Mouse (Mus musculus) right cerebral cortex, postnatal 10 days (tissue): ENCODE data around the gene Stap2.
A peak's percentile ranks its signal among the peaks of the same experiment; 100 is the strongest.

ENCODE experiments used
- DNase-seq, 2 experiments: peaks; one replicate each; pipeline ENCODE4 v3.0.0; 2021; ENCODE audit warnings: low spot score in 2 of 2

Stap2 gene

DNA sequence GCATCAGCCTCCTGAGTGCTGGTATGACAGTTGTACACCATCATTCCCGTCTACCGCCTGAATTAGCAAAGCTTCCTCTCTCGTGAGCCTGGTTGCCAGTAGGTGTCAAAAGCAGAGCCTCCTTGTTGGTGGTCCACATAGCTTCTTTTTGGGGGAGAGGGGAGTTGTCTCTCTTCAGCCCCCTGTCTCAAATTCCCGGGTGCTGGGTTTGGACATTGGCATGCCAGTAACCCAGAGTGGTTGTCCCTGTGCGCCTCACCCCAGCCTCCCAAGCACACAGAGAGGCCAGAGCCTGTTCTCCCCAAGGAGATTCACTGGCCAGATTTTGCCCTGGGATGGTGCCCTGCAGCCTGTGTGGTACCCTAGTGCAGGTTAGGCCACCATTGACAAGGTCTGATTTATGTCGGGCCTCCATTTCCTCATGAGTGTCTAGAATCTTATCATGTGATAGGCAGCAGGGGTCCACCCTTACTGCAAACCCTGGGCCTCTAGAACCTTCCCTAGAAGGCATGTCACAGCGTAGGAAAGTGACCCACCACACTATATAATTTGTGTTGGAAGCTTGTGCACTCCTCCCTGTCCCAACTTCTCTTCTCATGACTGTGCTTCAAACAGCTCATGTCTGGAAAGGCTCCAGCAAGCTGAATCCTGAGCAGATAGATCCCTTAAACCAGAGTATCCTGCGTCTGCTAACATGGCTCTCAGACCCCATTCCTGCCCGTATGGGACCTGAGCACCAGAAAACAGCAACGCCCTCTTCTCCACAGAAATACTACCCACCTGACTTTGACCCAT is 45.2 kb downstream of the Stap2 start:
- DNase-seq = peak in 1 of 2 experiments; percentile 47

DNA sequence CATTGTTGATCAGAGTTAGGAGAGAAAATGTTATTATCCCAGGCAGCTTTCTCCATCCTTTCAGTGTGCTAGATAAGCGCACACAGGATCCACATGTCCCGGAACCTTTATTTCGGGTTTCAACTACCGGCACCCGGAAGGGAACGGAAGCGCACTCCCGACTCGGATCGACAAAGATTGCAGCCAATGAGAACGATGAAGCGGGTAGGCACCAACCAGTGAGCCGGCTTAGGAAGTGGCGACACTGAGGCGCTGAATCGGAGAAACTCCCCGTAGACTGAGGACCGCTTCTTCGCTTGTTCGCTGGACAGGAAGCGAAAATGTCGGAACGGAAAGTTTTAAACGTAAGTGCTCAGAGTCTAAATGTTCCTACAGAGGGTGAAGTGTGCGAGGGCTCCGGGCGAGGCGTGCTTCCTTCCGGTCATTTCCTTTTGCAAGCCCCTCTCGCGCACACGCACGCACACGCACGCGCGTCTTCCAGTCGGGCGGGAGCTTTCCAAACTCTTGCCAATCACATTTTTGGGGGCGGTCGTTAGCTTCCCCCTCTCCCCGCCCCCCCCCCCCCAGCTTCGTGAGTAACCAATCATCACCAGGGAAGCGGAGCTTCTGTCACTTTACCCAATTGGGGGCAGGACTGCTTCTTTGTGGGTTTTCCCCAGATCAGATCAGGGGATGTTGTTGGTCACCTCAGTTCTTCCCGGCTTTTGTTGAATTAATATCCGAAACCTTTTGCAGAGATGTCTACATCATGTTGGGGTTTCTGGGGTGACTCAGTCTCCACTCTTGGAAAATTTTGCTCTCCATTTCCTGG is 46.3 kb downstream of the Stap2 start, which contains the start of gene Yju2:
TSS of gene Yju2 (plus strand) at position 182 of the 811 bp plus-strand sequence.
- DNase-seq = peak; percentile 95 to 97

DNA sequence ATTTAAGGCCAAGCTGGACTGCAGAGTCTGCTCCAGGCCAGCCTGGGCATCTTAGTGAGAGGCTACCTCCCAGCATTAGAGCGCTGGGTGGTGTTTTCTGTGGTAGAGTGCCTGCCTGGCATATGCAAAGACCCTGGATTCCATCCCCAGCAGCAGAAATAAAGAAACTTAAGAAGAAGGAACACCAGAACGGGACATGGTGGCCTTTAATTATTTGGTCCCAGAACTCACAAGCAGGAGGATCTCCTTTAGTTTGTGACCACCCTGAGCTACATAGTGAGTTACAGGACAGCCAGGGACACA is 46.8 kb downstream of the Stap2 start:
- peak in 1 of 2 experiments; percentile 38 for DNase-seq

DNA sequence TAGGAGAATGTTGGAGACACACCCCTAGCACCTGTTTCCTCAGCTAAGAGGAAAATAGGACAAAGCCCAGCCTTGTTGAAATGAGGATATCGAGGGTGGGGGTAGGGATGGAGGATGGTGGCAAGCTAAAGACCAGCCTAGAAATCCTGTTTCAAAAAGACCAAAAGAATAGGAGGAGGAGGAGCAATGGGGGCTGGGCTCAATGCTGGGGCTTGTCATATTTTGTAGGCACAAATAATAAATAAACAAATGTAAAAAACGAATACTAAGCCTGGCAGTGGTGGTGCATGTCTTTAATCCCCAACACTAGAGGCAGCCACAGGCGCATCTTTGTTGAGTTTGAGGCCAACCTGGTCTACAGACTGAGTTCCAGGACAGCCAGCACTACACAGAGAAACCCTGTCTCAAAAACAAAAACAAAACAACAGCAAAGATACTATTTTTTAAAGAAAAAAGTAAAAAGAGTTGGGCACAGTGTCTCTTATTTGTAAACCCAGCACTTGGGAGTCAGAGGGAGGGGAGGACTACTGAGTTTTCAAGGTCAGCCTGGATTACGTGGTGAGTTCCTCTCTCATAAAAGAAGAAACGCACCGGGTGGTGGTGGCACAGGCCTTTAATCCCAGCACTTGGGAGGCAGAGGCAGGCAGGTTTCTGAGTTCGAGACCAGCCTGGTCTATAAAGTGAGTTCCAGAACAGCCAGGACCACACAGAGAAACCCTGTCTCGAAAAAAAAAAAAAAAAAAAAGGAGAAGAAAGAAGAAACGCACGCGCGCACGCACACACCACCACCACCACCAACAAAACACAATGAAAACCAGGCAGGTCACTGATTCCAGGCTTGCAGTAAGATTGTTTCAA is 47.4 kb downstream of the Stap2 start:
- DNase-seq = peak in 1 of 2 experiments; percentile 40

DNA sequence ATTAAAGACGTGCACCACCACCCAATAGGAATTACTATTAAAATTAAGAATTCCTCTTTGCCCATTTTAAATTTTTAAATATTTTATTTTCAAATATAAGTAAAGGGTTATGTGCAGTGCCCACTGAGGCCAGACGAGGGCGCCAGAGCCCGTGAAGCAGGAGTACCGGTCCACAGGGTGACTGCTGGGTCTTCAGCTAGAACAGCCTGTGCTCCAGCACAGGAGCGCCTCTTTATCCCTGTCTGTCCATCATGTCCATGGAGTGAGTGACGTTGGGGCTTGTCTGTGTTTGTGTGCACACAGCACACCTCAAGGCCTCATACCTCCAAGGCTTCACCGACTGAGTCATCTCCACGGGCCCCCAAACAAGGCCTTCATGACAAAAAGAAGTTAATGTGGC is 48.2 kb downstream of the Stap2 start:
- DNase-seq = peak; percentile 74 to 82

DNA sequence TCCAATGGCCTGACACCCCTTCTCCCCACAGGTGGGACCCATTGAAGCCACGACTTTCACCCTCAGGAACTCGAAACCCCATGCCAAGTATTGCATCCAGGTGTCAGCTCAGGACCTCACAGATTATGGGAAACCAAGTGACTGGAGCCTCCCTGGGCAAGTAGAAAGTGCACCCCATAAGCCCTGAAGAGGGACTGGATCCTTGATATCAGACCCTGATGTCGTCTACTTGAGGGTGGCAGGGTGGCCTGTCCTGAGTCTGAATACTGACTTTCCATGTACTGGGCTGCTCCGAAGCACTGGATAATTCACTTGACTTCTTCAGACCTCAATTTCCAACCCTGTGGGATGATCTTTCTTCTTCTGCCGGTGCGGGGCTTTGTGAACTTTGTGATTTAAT is 48.8 kb downstream of the Stap2 start:
- no peak for DNase-seq

DNA sequence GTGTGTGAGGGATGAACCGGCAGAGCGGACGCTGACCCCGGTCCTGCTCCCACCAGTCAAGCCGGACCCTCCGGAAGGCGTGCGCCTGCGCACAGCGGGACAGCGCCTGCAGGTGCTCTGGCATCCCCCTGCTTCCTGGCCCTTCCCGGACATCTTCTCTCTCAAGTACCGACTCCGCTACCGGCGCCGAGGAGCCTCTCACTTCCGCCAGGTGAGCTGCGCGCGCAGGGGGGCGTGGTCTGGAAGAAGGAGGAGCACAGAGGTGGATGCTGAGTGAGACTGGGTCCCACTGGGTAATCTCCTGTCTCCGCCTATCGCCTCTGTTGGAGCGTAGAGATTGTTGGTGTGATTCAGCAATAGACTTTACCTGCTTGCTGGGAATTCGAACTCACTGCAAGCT is 49.3 kb downstream of the Stap2 start:
- peak; percentile 92 for DNase-seq

DNA sequence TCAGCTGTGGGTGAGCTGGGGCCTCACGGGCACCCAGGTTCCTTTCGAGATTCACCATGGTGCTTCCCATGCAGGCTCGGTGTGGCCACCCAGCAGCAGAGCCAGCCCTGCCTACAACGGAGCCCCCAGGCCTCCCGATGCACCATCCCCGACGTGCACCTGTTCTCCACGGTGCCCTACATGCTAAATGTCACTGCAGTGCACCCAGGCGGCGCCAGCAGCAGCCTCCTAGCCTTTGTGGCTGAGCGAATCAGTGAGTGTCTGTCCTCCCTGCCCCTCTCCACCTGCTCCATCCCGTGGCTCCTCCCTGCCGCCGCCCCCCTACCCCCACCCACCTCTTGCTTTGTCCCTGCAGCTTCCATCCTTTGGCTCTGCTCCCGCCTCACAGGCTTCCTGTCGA is 51.2 kb downstream of the Stap2 start:
- DNase-seq = no peak

DNA sequence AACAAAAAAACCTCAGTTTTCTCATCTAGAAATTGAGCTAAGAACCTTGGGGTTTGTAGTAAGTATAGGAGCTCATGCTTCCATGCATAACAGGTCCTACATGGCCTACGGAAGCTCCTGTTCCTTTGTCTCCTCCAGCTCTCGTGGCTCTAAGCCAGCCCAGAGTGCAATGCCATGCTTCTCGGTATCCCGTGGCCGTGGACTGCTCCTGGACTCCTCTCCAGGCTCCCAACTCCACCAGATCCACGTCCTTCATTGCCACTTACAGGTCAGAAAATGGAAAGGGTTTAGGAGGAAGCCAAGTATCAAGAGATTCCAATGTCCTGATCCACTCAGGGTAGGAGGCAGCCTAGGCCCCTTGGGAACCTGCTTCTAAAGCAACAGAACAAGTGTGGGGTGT is 51.6 kb downstream of the Stap2 start:
- peak in 1 of 2 experiments; percentile 9 for DNase-seq

DNA sequence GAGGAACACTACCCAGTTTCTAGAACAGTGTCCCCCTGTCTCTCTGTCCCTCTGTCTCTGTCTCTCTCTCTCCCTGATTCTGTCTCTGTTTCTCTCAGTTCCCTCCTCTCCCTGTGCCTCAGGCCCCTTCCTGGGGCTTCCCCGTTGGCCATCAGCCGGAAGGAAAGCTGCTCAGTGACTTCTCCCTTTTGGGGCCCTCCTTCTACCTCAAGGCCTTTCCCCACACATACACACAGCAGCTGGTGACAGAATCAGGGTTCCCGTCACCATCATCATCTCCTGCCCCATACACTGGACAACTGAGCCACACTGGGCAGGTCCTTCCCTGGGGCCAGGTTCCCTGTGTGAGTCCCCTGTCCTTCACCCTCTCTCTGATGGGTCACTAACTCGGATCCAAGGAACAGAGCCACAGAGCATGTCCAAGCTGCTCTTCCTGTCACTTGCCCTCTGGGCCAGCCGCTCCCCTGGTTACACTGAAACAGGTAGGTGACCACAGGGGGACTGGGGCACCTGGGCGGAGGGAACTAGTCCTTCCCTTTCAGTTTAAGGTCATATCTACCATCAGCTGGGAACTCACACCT is 52.8 kb downstream of the Stap2 start, which contains the start of gene Ebi3:
TSS of gene Ebi3 (plus strand) at position 194 of the 581 bp plus-strand sequence.
- DNase-seq = peak in 1 of 2 experiments; percentile 29

DNA sequence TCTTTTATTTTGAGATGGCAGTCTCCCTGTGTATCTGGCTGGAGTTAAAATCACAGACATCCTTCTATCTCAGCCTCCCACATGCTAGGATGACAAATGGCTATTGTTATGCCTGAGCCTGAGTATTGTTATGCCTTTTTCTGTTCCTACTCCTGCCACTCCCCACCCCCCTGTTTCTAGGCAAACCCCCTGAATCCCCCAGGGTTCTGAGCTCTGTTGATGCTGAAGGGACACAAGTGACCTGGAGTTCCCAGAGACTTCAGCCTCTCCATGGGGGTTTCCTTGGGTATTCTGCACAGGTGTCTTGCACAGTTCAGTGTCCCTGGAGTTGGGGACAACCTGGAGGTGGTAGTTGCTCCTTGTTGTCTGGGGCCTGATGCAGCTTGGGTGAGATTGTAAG is 53.3 kb downstream of the Stap2 start:
- no peak for DNase-seq

DNA sequence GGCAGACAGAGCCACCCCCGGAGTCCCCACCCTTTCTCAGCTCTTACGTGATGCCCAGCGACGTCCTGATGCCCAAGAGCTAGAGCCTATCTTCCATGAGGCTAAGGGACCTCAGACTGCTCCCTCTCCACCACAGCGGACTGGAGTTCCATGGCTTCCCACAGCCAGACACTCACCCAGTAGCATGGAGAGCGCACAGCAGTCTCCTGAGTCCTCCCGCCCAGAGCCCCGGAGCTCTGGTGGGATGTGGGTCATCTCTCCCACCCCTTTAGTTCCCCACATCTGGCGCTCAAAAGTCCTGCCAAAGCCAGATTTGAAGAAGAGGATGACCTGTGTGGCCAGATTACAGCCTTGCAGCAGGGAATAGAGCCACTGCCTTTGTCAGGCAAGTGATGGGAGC is 54.8 kb downstream of the Stap2 start:
- DNase-seq = no peak

DNA sequence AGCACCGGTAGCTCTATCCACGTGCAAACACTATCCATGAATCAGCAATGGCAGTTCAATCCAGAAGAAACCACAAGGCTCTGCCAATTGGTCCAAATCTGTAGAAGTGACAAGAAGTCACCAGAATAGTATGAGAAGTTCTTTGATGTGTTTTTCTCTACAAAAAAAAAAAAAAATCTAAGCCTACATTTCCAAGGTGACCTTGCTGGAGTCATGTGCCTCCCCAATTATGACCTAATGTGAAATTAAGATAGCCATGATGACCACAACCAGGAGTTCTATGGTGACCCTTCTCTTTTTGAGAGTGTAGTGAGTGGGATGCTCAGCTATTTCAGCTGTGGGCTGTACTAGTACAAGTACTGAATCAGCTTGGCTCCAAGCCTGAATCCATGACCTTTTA is 56.0 kb downstream of the Stap2 start, which contains the start of gene Zfp119b:
TSS of gene Zfp119b (minus strand) at position 101 of the 400 bp plus-strand sequence.
- no peak for DNase-seq

DNA sequence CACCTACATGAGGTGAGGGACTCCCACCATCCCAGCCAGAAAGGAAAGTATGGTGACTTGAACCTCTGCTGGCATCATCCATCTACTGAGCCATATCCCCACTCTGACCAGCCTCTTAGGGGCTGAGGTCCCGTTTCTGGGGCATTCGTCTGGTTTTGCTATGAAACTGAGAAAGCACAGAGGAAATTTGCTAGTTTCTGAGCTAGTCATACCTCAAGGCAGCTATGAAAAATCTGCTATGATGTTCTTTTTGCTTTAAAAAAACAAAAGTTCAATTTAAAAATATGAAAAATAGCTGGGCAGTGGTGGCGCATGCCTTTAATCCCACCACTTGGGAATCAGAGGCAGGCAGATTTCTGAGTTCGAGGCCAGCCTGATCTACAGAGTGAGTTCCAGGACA is 56.7 kb downstream of the Stap2 start:
- no peak for DNase-seq
